Mouse (Mus musculus) CH12.LX (cell line): ENCODE measurements around the gene Thsd7b. TPM values are rescaled to one million over a fixed set of nuclear protein-coding genes. Genes with fewer than 3 reads are reported as not detected.

Experiments used
- DNase-seq: peaks from one replicate; pipeline ENCODE4 v3.0.0-alpha.2; 2013; ENCODE audit errors: extremely low read depth
- H3K27ac ChIP-seq: 2 replicates; pipeline ENCODE4 v1.5.1; 2012; ENCODE audit warnings: low read depth, mild to moderate bottlenecking, control low read depth, moderate library complexity; ENCODE audit not compliant: insufficient read depth
- H3K27me3 ChIP-seq: replicated peaks from 2 replicates; pipeline ENCODE3; 2012; ENCODE audit warnings: inconsistent platforms
- H3K36me3 ChIP-seq, 2 experiments: replicated peaks in 1 of 2; 2 replicates each; pipeline versions ENCODE3 to v1.6.1; 2012; ENCODE audit warnings: inconsistent platforms in 1 of 2, low read length in 1 of 2, mild to moderate bottlenecking in 1 of 2, mixed read lengths in 1 of 2, moderate library complexity in 1 of 2; ENCODE audit not compliant: control insufficient read depth in 1 of 2, insufficient read depth in 1 of 2
- H3K4me1 ChIP-seq, 2 experiments: 2 replicates each; pipeline ENCODE4 v1.6.1; 2012; ENCODE audit warnings: inconsistent platforms in 1 of 2, moderate library complexity in 1 of 2; ENCODE audit not compliant: insufficient read depth in 2 of 2, control insufficient read depth in 1 of 2
- H3K4me2 ChIP-seq: 2 replicates; pipeline ENCODE4 v1.6.1; 2012; ENCODE audit warnings: low read depth, mild to moderate bottlenecking, control low read depth; ENCODE audit not compliant: poor library complexity, insufficient read depth, severe bottlenecking
- H3K4me3 ChIP-seq, 3 experiments: fragments of 150-350 bp in 1 of 3; sonication (generic) in 1 of 3; replicated peaks in 1 of 3; 2 replicates each; pipeline versions ENCODE3 to v1.5.1; 2011 to 2012; ENCODE audit warnings: low read depth in 2 of 3, low read length in 2 of 3, mild to moderate bottlenecking in 2 of 3, moderate library complexity in 2 of 3, control low read depth in 1 of 3, improper control_type of control experiment in 1 of 3, inconsistent platforms in 1 of 3, mixed read lengths in 1 of 3; ENCODE audit not compliant: poor library complexity in 1 of 3
- H3K79me2 ChIP-seq: replicated peaks from 2 replicates; pipeline ENCODE4 v1.6.1; 2012; ENCODE audit warnings: mild to moderate bottlenecking, moderate library complexity; ENCODE audit not compliant: control insufficient read depth, poor library complexity, insufficient read depth, severe bottlenecking; ENCODE audit errors: extremely low read depth
- H3K9ac ChIP-seq: 2 replicates; pipeline ENCODE4 v1.6.1; 2012; ENCODE audit warnings: low read depth, mild to moderate bottlenecking, control low read depth, moderate library complexity; ENCODE audit not compliant: insufficient read depth
- H3K9me3 ChIP-seq: replicated peaks from 2 replicates; pipeline ENCODE3; 2012; ENCODE audit warnings: low read length, inconsistent platforms, mixed read lengths
- CTCF ChIP-seq, 2 experiments: IDR thresholded peaks in 1 of 2; conservative IDR thresholded peaks in 1 of 2; 2 replicates each; pipeline ENCODE4 v1.5.1; 2011 to 2012; ENCODE audit warnings: low read depth in 2 of 2, low read length in 2 of 2, improper control_type of control experiment in 1 of 2, inconsistent platforms in 1 of 2, mild to moderate bottlenecking in 1 of 2, moderate library complexity in 1 of 2
- E2F4 ChIP-seq: IDR thresholded peaks from 2 replicates; pipeline ENCODE4 v1.6.1; 2011; ENCODE audit warnings: low read depth, low read length, improper control_type of control experiment; ENCODE audit not compliant: insufficient replicate concordance
- ELF1 ChIP-seq: IDR thresholded peaks from 2 replicates; pipeline ENCODE4 v1.6.1; 2014; ENCODE audit warnings: low read depth, mild to moderate bottlenecking, inconsistent platforms, low read length, improper control_type of control experiment
- ETS1 ChIP-seq: conservative IDR thresholded peaks from 2 replicates; pipeline ENCODE4 v1.6.1; 2012; ENCODE audit warnings: low read depth, mild to moderate bottlenecking, inconsistent platforms, low read length, improper control_type of control experiment, moderate library complexity
- HCFC1 ChIP-seq: IDR thresholded peaks from 2 replicates; pipeline ENCODE4 v1.6.1; 2012; ENCODE audit warnings: low read depth, mild to moderate bottlenecking, inconsistent platforms, low read length, improper control_type of control experiment
- IRF4 ChIP-seq: IDR thresholded peaks from 2 replicates; pipeline ENCODE4 v1.6.1; 2014; ENCODE audit warnings: low read depth, mild to moderate bottlenecking, inconsistent platforms, low read length, improper control_type of control experiment
- JUND ChIP-seq: conservative IDR thresholded peaks from 2 replicates; pipeline ENCODE4 v1.6.1; 2011; ENCODE audit warnings: low read depth, low read length, improper control_type of control experiment
- KAT2A ChIP-seq: IDR thresholded peaks from 2 replicates; pipeline ENCODE4 v1.6.1; 2012; ENCODE audit warnings: low read length, improper control_type of control experiment, inconsistent platforms; ENCODE audit not compliant: insufficient replicate concordance
- MAFK ChIP-seq: IDR thresholded peaks from 2 replicates; pipeline ENCODE4 v1.6.1; 2011; ENCODE audit warnings: low read length, improper control_type of control experiment; ENCODE audit not compliant: insufficient replicate concordance
- MAX ChIP-seq: IDR thresholded peaks from 2 replicates; pipeline ENCODE4 v1.6.1; 2011; ENCODE audit warnings: low read length, improper control_type of control experiment
- MEF2A ChIP-seq: IDR thresholded peaks from 2 replicates; pipeline ENCODE4 v1.6.1; 2014; ENCODE audit warnings: low read depth, mild to moderate bottlenecking, inconsistent platforms, low read length, improper control_type of control experiment, borderline replicate concordance
- MYC ChIP-seq: IDR thresholded peaks from 2 replicates; pipeline ENCODE4 v1.6.1; 2011; ENCODE audit warnings: low read depth, mild to moderate bottlenecking, improper control_type of control experiment, low read length
- NRF1 ChIP-seq: IDR thresholded peaks from 2 replicates; pipeline ENCODE4 v1.6.1; 2014; ENCODE audit warnings: low read depth, mild to moderate bottlenecking, inconsistent platforms, low read length, improper control_type of control experiment, moderate library complexity
- POLR2AphosphoS2 ChIP-seq: IDR thresholded peaks from 2 replicates; pipeline ENCODE4 v1.6.1; 2011; ENCODE audit warnings: low read depth, low read length, improper control_type of control experiment
- RCOR1 ChIP-seq: conservative IDR thresholded peaks from 2 replicates; pipeline ENCODE4 v1.6.1; 2012; ENCODE audit warnings: low read depth, mild to moderate bottlenecking, inconsistent platforms, low read length, improper control_type of control experiment
- SIN3A ChIP-seq: IDR thresholded peaks from 2 replicates; pipeline ENCODE4 v1.6.1; 2012; ENCODE audit warnings: low read length, improper control_type of control experiment, inconsistent platforms
- TBP ChIP-seq: conservative IDR thresholded peaks from 2 replicates; pipeline ENCODE4 v1.6.1; 2011; ENCODE audit warnings: low read depth, low read length, improper control_type of control experiment
- TCF12 ChIP-seq: IDR thresholded peaks from 2 replicates; pipeline ENCODE4 v1.6.1; 2014; ENCODE audit warnings: low read depth, mild to moderate bottlenecking, inconsistent platforms, low read length, improper control_type of control experiment
- UBTF ChIP-seq: IDR thresholded peaks from 2 replicates; pipeline ENCODE4 v1.6.1; 2012; ENCODE audit warnings: low read depth, mild to moderate bottlenecking, inconsistent platforms, low read length, improper control_type of control experiment, moderate library complexity
- USF1 ChIP-seq: IDR thresholded peaks from 2 replicates; pipeline ENCODE4 v1.6.1; 2014; ENCODE audit warnings: low read depth, mild to moderate bottlenecking, inconsistent platforms, low read length, improper control_type of control experiment
- USF2 ChIP-seq: conservative IDR thresholded peaks from 2 replicates; pipeline ENCODE4 v1.6.1; 2011; ENCODE audit warnings: low read depth, low read length, improper control_type of control experiment
- ZKSCAN1 ChIP-seq: IDR thresholded peaks from 2 replicates; pipeline ENCODE4 v1.6.1; 2012; ENCODE audit warnings: low read depth, inconsistent platforms, low read length, improper control_type of control experiment, borderline replicate concordance
- dilution Hi-C: fragments of 300-500 bp; cut with MboI; formaldehyde crosslinking; loops from 2 replicates; pipeline ENCODE4 v1.14.3; 2020; ENCODE audit warnings: low sequenced_read_pairs; ENCODE audit not compliant: extremely low pct_unique_long_range_greater_than_20kb, extremely low pct_ligation_motif_present
- in situ Hi-C: fragments of 300-500 bp; cut with MboI; formaldehyde crosslinking; loops from 3 replicates; pipeline ENCODE4 v1.14.3; 2019; ENCODE audit warnings: low sequenced_read_pairs, low pct_ligation_motif_present, low pct_unique_long_range_greater_than_20kb, mixed read lengths
- polyA plus RNA-seq: library from polyadenylated mRNA; unstranded; fragments of >175 nt; gene quantifications from 2 replicates; pipeline ENCODE4 v1.2.1, GENCODE M21; 2012; ENCODE audit warnings: low read depth; ENCODE audit not compliant: insufficient read length
- total RNA-seq, 2 experiments: library from RNA; depleted of rRNA; stranded (reverse); fragments of 300-350 nt in 1 of 2; fragments of >200 nt in 1 of 2; gene quantifications; 2 replicates each; pipeline ENCODE4 v1.2.3; 2012 to 2014

Gene Thsd7b
- total and polyA plus RNA-seq, 3 experiments = not detected

DNA sequence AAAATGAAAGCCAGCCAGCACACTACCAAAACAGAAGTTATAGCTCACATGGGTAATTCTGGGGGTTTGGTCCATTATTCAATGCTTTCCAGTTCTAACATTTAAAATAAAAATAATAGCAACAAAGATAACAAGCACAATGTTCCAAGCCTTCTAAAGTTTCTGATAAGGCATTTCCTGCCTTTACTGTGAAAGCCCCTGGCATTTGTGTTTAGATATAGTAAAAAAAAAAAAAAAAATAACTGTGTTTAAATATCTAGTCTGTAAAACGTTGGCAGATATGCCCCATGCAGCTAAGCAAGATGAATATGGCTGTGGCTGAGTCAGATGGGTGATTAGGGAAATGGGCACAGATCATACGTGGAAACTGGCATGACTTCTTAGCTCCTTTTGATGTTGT, 491.6 kb downstream of the Thsd7b start:
- in situ Hi-C loops = no loop called here
- no peak for DNase-seq

DNA sequence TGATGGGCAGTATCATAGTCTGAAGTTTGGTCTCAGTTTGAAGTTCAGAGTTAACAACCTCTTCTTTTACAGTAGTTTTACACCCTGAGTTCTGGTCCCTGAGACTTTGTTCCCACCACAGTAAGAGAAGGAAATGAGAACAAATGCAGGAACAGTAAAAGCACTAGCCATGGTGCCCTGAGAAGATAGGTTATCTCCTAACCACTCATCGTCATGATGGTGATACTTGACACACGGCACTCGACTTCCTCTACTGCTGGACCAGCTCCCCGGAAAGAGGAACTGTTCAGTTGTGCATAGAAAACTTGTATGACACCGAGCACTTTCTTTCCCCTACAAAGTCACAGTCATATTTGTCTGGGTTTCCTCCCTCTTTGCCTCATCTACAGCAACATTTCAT, 504.0 kb downstream of the Thsd7b start:
- dilution Hi-C loops = no loop called here
- H3K4me1 ChIP-seq = peaks cover 0 to 6% of the 10 kb centered on the region in 2 experiments; a peak in 2 of 4 replicates
- 0 out of 2 replicates have a peak overlapping the region, but pooled peaks have one; percentile 0 for H3K4me2 ChIP-seq
- no peaks in the 10 kb centered on the region for H3K9me3 ChIP-seq
- no peaks in the 10 kb centered on the region for H3K27me3 ChIP-seq
- in situ Hi-C loops = no loop called here
- H3K4me3 ChIP-seq = no peak overlapping the region
- TF ChIP-seq SIN3A (no peak), TCF12 (no peak), ELF1 (0 out of 2 replicates have a peak, but pooled peaks have one; percentile 31), E2F4 (no peak), IRF4 (no peak), CTCF (conservative IDR thresholded peaks at IDR 0.05 in 1 of 2, IDR thresholded peaks at IDR 0.05 in 1 of 2; ENCODE audit: low read depth in 2 of 2, low read length in 2 of 2) (no peak)
- TF ChIP-seq, all 38 proteins: peak for 1
- H3K9ac ChIP-seq = no peak overlapping the region
- H3K27ac ChIP-seq = no peak overlapping the region
- no peaks in the 10 kb centered on the region for H3K79me2 ChIP-seq
- no peaks in the 10 kb centered on the region for H3K36me3 ChIP-seq
- DNase-seq = peak; percentile 52

More for the DNA sequence above, 491.6 kb downstream of the Thsd7b start:
- Histone ChIP-seq H3K27ac (no peak overlapping the region), H3K4me3 (no peak overlapping the region), H3K4me2 (no peak overlapping the region), H3K9ac (no peak overlapping the region), H3K36me3 (no peaks in the 10 kb centered on the region), H3K9me3 (no peaks in the 10 kb centered on the region), H3K4me1 (no peaks in the 10 kb centered on the region), H3K79me2 (no peaks in the 10 kb centered on the region), H3K27me3 (no peaks in the 10 kb centered on the region)
- dilution Hi-C loops = no loop called here
- TF ChIP-seq JUND (no peak), KAT2A (no peak)

GRCm38 (mm10) chr1:129779506-129779905, 506.4 kb downstream of the Thsd7b start:
- H3K27me3 ChIP-seq = no peaks in the 10 kb centered on the region
- H3K4me1 ChIP-seq = peaks cover 0 to 6% of the 10 kb centered on the region in 2 experiments; a peak in 2 of 4 replicates
- H3K4me3 ChIP-seq = no peak overlapping the region
- H3K4me2 ChIP-seq = no peak overlapping the region
- H3K9me3 ChIP-seq = no peaks in the 10 kb centered on the region
- H3K36me3 ChIP-seq = no peaks in the 10 kb centered on the region
- no peak overlapping the region for H3K27ac ChIP-seq
- no peak for TF ChIP-seq JUND
- no peak for TF ChIP-seq RCOR1
- TF ChIP-seq POLR2AphosphoS2 = no peak
- TF ChIP-seq MAFK = no peak
- TF ChIP-seq E2F4 = no peak
- no peak for TF ChIP-seq HCFC1
- no peak for TF ChIP-seq IRF4
- no peak for TF ChIP-seq ZKSCAN1
- TF ChIP-seq TBP = no peak
- TF ChIP-seq KAT2A = no peak
- no peak for TF ChIP-seq MYC
- TF ChIP-seq ETS1 = no peak
- TF ChIP-seq MEF2A = no peak
- no peak for TF ChIP-seq TCF12
- TF ChIP-seq SIN3A = no peak
- no peak for TF ChIP-seq NRF1
- no peak for TF ChIP-seq USF2
- no peak for TF ChIP-seq UBTF
- TF ChIP-seq MAX = no peak
- TF ChIP-seq USF1 = no peak
- dilution Hi-C loops = no loop called here
- no peak for DNase-seq
- H3K9ac ChIP-seq = no peak overlapping the region
- in situ Hi-C loops = no loop called here
- H3K79me2 ChIP-seq = no peaks in the 10 kb centered on the region
